Mouse (Mus musculus) mouse trophoblast stem cell (cell line): ENCODE results near the gene Slc22a23.

ENCODE experiments used
- in situ Hi-C, 2 experiments: fragments of 300-500 bp; cut with MseI, MboI; formaldehyde crosslinking; loops; 2 replicates in 1 of 2; 3 replicates in 1 of 2; pipeline ENCODE4 v1.15.1; 2025

Slc22a23 gene

DNA sequence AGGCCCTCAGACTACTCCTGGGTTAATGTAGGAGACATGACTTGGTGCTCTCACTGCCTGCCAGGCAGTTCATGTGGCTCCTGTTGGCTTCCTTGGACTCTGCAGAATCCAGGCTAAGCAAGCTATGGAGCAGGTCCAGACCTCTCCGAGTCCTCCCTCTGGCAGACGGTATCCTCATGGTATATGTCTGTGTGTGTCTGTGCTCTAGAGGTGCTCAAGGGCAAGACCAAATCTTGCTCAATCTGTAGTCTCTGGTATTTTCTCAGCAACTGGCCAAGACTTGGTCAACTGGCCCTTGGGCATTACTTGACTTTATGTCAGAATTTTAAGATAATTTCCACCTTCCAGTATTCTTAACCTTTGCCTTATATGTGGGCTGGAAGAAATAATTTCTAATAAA, 159.6 kb downstream of the Slc22a23 start:
- in situ Hi-C loops: loop anchor here (10.0 kb wide), 2 partner anchors 149 to 449 kb away; no protein-coding TSS in a partner anchor

DNA sequence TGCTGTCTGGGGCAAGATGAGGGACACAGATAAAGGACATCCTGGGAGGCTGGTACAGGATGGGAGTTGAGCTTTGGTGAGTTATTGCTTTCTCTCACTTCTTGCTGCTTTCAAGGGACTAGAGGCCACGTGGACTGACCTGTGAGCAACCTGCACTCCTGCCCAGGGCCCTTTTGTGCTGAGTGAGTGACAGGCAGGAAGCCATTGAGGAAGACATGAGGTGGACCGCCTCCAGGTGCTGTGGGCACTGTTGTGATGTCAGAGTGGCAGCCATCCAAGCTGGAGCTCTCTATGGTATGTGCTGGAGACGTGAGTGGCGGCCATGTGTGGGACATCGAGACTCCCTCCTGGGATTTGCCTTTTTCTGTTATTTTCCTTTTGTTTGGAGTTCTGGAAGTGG, 163.4 kb downstream of the Slc22a23 start:
- in situ Hi-C loops: loop anchor here (10.0 kb wide), 2 partner anchors 153 to 453 kb away; no protein-coding TSS in a partner anchor

DNA sequence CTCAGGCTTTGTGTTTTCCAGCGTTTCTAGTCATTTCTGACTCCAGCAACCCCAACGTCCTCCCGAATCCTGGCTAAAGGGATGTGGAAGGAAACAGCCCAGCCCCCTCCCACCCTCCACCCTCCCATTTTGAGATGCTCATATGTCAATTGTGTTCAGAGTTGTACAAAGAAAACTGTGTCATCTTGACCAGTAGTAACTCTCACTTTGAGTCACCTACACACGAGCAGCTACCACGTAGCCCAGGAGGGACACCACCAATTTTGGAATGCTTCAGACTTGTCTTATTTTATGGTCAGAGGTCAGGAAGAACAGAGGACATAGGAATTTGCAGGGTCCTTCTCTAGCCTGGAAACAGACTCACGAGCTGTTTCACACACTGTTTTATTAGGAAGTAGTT, 171.0 kb downstream of the Slc22a23 start:
- in situ Hi-C loops: no loop called here

- in situ Hi-C loops: no loop called here
Observed at GRCm38 (mm10) chr13:34163304-34163975, 181.5 kb downstream of the Slc22a23 start.

- in situ Hi-C loops: no loop called here
Observed at GRCm38 (mm10) chr13:34162491-34163303, 182.3 kb downstream of the Slc22a23 start, which contains the start of gene Psmg4. Gene Psmg4, plus strand, starts transcription at chr13:34162964.

- in situ Hi-C loops: no loop called here
Observed at GRCm38 (mm10) chr13:34159926-34160325, 185.1 kb downstream of the Slc22a23 start.

DNA sequence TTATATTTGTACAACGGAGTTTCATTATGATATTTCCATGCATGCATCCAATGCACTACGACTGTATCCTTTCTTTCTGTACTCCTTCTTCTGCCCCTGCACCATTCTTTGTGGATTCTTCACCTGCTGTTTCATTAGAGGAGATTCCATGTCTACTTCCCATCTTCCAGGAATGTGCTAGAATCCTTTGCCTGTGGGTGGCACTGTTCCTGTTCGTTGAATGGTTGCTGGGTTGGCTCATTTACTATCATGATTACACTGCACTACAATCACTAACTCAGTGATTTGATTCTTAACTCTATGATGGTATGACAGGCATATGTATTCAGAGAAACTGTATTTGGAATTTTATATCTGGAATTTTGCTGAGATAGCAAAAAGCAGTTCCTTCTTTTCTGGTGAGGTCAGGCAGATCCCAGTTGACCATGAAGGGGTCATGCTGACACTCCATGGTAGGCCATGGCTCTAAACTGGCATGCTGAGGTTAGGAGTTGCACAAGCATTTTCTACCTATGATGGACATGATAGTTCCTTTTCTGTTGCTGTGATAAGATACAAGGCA, 187.3 kb downstream of the Slc22a23 start:
- in situ Hi-C loops: no loop called here

GRCm38 (mm10) chr13:34156840-34157185, 188.2 kb downstream of the Slc22a23 start:
- in situ Hi-C loops: no loop called here

- in situ Hi-C loops: no loop called here
Observed at GRCm38 (mm10) chr13:34156133-34156839, 188.7 kb downstream of the Slc22a23 start.

- in situ Hi-C loops: loop anchor here in 1 of 2 experiments (5.0 kb wide), 1 partner anchor 108 kb away; no protein-coding TSS in a partner anchor
Observed at GRCm38 (mm10) chr13:34154931-34155272, 190.1 kb downstream of the Slc22a23 start.

GRCm38 (mm10) chr13:34154217-34154930, 190.6 kb downstream of the Slc22a23 start:
- in situ Hi-C loops: loop anchor here in 1 of 2 experiments (5.0 kb wide), 1 partner anchor 107 kb away; no protein-coding TSS in a partner anchor

GRCm38 (mm10) chr13:34153254-34154011, 191.5 kb downstream of the Slc22a23 start:
- in situ Hi-C loops: loop anchor here in 1 of 2 experiments (5.0 kb wide), 1 partner anchor 106 kb away; no protein-coding TSS in a partner anchor

- in situ Hi-C loops: loop anchor here in 1 of 2 experiments (5.0 kb wide), 1 partner anchor 105 kb away; no protein-coding TSS in a partner anchor
Observed at GRCm38 (mm10) chr13:34152695-34153094, 192.3 kb downstream of the Slc22a23 start.

DNA sequence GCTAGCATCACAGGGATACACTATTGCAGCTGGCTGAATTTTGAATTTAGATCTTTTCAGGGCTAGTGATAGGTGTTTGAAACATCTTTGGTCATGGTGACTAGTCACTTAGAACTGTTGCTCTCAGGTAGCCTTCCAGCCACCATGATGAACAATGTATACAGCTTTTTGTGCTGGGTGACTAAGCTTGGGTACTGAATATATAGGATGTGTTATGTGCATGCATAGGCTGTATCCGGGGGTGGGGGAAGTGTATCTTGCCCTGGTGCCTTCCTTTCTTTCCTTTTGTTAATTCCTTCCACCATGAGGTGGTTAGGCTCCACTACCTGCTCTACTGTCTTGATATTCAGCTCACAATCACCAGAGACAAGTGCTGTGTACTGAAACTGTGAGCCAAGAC, 193.6 kb downstream of the Slc22a23 start:
- in situ Hi-C loops: loop anchor here in 1 of 2 experiments (5.0 kb wide), 1 partner anchor 104 kb away; no protein-coding TSS in a partner anchor

DNA sequence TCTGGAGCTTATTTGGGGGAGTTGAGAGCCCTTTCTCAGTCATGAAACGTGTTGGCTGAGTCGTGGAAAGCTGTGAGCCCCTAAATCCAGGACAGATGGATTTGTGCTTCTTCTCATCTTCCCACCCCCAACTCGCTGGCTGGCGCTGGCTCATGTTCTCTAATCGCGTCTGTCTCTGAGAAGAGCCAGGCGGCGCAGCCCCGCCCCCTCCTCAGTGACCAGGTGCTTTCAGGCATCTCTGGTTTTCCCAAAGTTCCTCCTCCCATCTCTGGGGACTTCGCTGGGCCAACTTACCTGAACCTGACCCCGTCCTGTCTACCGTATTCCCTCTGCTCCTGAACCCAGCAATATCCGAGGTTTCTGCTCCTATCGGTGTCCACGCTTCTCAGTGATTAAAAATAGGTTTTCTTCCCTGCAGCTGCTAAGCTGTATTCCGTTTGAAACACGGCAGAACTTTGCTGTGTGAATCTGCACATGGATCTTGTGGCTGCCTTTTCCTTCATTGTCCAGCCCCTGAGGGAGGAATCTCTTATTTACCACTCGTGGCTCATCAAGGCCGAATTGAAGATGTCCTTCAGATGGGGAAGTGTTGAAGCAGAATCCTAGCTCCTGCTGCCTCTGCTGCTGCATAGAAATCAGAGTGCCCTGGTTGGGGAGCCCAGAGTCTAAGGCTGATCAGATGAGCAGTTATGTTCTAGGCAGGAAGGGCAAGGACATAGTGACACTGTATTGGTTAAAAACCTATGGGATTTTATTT, 194.5 kb downstream of the Slc22a23 start:
- in situ Hi-C loops: loop anchor here in 1 of 2 experiments (5.0 kb wide), 1 partner anchor 103 kb away; no protein-coding TSS in a partner anchor

- in situ Hi-C loops: loop anchor here (5.0 kb wide), 1 partner anchor 102 kb away; no protein-coding TSS in a partner anchor
Observed at GRCm38 (mm10) chr13:34149463-34150176, 195.4 kb downstream of the Slc22a23 start.

DNA sequence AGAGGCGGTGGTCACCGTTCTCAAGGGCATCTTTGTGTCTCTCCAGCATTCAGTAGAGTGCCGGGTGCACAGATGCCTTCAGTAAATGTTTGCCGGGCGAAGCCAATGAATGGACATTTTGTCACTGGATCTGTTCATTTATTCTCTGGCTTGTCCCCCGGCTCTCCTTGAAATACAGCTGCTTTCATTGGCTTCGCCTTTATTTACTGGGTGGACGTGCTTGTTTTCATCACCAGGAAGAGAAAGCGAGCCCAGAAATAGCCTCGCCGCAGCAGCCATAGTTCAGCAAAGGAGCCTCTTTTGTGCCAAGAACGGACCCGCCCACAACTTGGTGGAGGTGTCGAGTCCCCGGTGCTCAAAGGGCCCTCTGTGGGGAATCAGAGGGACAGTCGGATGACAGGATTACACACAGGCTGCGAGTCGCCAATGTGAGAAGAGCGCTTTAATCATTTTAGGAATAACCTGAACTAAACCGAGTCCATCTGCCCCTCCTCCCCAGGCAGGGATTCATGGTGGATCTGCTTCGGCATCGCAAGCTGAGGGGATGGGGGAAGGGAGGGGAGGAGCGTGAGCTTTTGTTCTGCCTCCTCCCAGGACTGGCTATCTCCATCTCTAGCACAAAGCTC, 196.1 kb downstream of the Slc22a23 start:
- in situ Hi-C loops: loop anchor here in 1 of 2 experiments (5.0 kb wide), 1 partner anchor 102 kb away; no protein-coding TSS in a partner anchor

DNA sequence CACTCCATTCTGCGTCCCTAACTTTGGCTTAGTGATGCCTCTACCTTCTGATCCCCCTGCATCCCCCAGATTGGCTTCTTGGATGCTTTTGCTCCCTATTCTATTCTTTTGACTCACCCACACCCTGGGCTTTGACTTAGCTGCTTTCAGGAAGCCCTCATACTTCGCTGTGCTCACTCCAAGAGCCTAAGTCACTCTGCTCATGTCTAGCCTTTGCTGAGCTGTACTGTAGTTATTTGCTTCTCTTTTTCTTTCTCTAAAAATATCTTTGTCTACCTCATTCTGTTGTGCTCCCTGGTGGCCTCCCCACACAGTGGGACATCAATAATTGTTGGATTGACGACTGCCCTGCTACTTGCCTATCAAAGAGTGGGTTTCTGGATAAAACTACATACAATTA, 196.8 kb downstream of the Slc22a23 start:
- in situ Hi-C loops: loop anchor here in 1 of 2 experiments (5.0 kb wide), 1 partner anchor 101 kb away; no protein-coding TSS in a partner anchor
